Mouse (Mus musculus) common myeloid progenitor, adult 5-6 weeks (primary cell): ENCODE measurements around the gene Cenpu. TPM values are rescaled to one million over a fixed set of nuclear protein-coding genes. Genes with fewer than 3 reads are reported as not detected.

Experiments used
- ATAC-seq: replicated peaks from 2 replicates; pipeline ENCODE4 v1.8.0; 2016; ENCODE audit warnings: low read depth, mild to moderate bottlenecking, moderate TSS enrichment, inconsistent platforms; ENCODE audit not compliant: poor library complexity, severe bottlenecking
- total RNA-seq: library from RNA; stranded (forward); fragments of 200-1000, 187-1606 nt; gene quantifications from 2 replicates; pipeline ENCODE4 v1.2.3, GENCODE M21; 2017

Gene Cenpu
- total RNA-seq, 1 experiment from 2014 or later = 56.1 TPM

GRCm38 (mm10) chr8:46626642-46627041 lies 74.8 kb downstream of the Cenpu start:
- no peak for ATAC-seq

DNA sequence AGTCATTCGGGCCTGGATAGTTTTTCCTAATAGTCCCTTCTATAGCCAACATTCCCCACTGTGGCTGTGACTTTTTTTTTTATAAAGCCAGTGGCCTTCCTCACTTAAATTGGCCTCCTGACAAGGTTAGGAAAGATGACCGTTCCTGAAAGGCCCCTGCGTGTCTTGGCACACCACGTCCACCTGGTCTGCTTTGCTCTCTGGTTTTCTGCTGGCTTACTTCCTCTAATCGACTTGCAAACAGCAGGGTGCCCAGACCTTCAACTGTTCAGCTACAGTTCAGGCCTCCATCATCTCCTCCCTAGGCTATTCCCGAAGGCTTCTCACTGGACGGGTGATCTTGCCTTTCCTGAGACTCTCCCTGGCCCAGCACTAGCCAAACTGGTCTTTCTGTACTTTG lies 76.1 kb downstream of the Cenpu start:
- ATAC-seq = no peak; the same call in 1 of the 2 replicates

- peak; percentile 71 for ATAC-seq
These were observed 76.8 kb downstream of the Cenpu start for GRCm38 (mm10) chr8:46628645-46629044.

Other genes with a start within 250 kb of the Cenpu start
- 70.3 and 103 TPM in 2 replicates for gene Acsl1, start 81.0 kb upstream of the Cenpu start, total RNA-seq
- 13.9 and 21.6 TPM in 2 replicates for gene Primpol, start 65.2 kb downstream of the Cenpu start, total RNA-seq
- gene Casp3, start 65.3 kb downstream of the Cenpu start, total RNA-seq = 191 and 192 TPM in 2 replicates
- gene Irf2, start 187.7 kb downstream of the Cenpu start, total RNA-seq = 43.9 and 60.4 TPM in 2 replicates